Mouse (Mus musculus): ENCODE results near the gene Zfp36.

- TF ChIP-seq CTCF (IDR thresholded peaks at IDR 0.05; ENCODE audit: low read depth) (no peak), EP300 (optimal IDR thresholded peaks at IDR 0.05) (no peak)
Measured at GRCm38 (mm10) chr7:28385196-28385595, 5.1 kb upstream of the Zfp36 start.
